Mouse (Mus musculus) C2C12 (cell line): ENCODE measurements around the gene Gbgt1.
A peak's percentile ranks its signal among the peaks of the same experiment; 100 is the strongest.

ENCODE experiments used
- CTCF ChIP-seq: IDR thresholded peaks from one replicate; pipeline ENCODE4 v1.5.1; 2011; ENCODE audit not compliant: control insufficient read depth, insufficient read depth, insufficient read length
- MAX ChIP-seq: IDR thresholded peaks from one replicate; pipeline ENCODE4 v1.6.1; 2011; ENCODE audit warnings: mild to moderate bottlenecking, control low read depth
- MYOG ChIP-seq: IDR thresholded peaks from one replicate; pipeline ENCODE4 v1.6.1; 2011; ENCODE audit not compliant: control insufficient read depth, insufficient read length; ENCODE audit errors: extremely low read depth
- USF1 ChIP-seq: IDR thresholded peaks from one replicate; pipeline ENCODE4 v1.6.1; 2011; ENCODE audit warnings: low read depth, mild to moderate bottlenecking, control low read depth, moderate library complexity

- TF ChIP-seq CTCF, result no peak
- TF ChIP-seq MAX, result no peak
- TF ChIP-seq MYOG, result no peak
- peak; percentile 6 for TF ChIP-seq USF1
Observed at GRCm38 (mm10) chr2:28539949-28540348, 43.3 kb downstream of the Gbgt1 start.
